Mouse (Mus musculus): ENCODE measurements around the gene Gca. TPM values are rescaled to one million over a fixed set of nuclear protein-coding genes. Genes with fewer than 3 reads are reported as not detected.
"Not testable (repeated sequence)": the region's sequence is repeated elsewhere in the genome, so short reads cannot be mapped to it uniquely, and the experiment has no call there.

The Gca gene
- polyA plus RNA-seq, 1 experiment from 2014 or later: 5.1 TPM

DNA sequence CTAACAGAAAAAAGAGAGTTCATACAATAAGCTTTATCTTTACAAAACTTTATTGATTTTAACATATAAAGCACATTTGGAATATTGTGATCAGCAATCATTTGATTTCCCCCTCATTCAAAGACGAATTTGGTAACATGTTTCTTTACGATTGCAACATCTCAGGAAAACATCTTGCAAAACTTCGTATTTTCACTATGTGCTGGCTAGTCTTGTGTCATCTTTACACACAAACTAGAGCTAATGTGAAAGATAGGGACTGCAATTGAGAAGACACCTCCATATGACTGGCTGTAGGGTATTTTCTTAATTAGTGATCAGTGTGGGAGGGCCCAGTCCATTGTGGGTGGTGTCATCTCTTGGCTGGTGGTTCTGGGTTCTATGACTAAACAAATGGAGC, 42.2 kb downstream of the Gca start:
- Histone ChIP-seq H3K4me2 (replicated peaks; ENCODE audit: low read depth) (no peak overlapping the region), H3K4me3 (ENCODE audit: low read depth, low read length) (no peak overlapping the region), H3K4me1 (replicated peaks; ENCODE audit: control insufficient read depth, insufficient read depth) (no peaks in the 10 kb centered on the region), H3K9me3 (ENCODE audit: control insufficient read depth, low read length) (no peaks in the 10 kb centered on the region), H3K27me3 (ENCODE audit: control insufficient read depth, insufficient read depth, low read length) (no peaks in the 10 kb centered on the region), H3K36me3 (ENCODE audit: control insufficient read depth, insufficient read depth, low read length) (no peaks in the 10 kb centered on the region), H3K9ac (ENCODE audit: low read length) (no peak overlapping the region), H3K27ac (replicated peaks) (no peak overlapping the region)
- DNase-seq (ENCODE audit: low spot score): no peak
- no peak for ATAC-seq (ENCODE audit: low FRiP score, low TSS enrichment)
- 87% methylated on average over 3 of the region's 3 CpGs for WGBS
- no peak for TF ChIP-seq EP300 (optimal IDR thresholded peaks at IDR 0.05)
- no peak for TF ChIP-seq CTCF (IDR thresholded peaks at IDR 0.05; ENCODE audit: low read depth)

DNA sequence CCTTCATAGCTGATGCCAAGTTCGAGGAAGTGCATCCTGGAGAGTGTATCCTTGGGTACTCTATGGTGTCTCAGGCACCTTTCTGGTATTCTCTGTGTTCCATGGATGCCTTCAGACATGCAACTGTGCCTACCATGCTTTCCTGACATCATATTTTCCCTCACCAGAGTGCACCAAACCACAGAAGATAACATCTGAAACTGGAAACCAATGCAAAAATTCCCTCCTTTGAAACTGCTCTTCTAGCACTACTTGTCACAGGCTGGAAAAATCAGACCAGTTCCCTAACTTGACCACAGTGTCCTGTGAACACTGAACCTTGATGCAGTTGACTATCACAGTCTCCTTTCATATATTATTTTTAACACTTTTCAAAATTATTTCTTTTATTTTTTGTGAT, 45.5 kb downstream of the Gca start:
- WGBS: 83% methylated on average over 1 of the region's 1 CpGs
- H3K4me2 ChIP-seq (replicated peaks; ENCODE audit: low read depth): no peak overlapping the region
- no peak overlapping the region for H3K4me3 ChIP-seq (ENCODE audit: low read depth, low read length)
- no peak for DNase-seq (ENCODE audit: low spot score)
- no peaks in the 10 kb centered on the region for H3K4me1 ChIP-seq (replicated peaks; ENCODE audit: control insufficient read depth, insufficient read depth)
- H3K27ac ChIP-seq (replicated peaks): no peak overlapping the region
- ATAC-seq (ENCODE audit: low FRiP score, low TSS enrichment): no peak
- no peaks in the 10 kb centered on the region for H3K9me3 ChIP-seq (ENCODE audit: control insufficient read depth, low read length)
- no peaks in the 10 kb centered on the region for H3K27me3 ChIP-seq (ENCODE audit: control insufficient read depth, insufficient read depth, low read length)
- no peak overlapping the region for H3K9ac ChIP-seq (ENCODE audit: low read length)
- no peaks in the 10 kb centered on the region for H3K36me3 ChIP-seq (ENCODE audit: control insufficient read depth, insufficient read depth, low read length)
- TF ChIP-seq EP300 (optimal IDR thresholded peaks at IDR 0.05): no peak

DNA sequence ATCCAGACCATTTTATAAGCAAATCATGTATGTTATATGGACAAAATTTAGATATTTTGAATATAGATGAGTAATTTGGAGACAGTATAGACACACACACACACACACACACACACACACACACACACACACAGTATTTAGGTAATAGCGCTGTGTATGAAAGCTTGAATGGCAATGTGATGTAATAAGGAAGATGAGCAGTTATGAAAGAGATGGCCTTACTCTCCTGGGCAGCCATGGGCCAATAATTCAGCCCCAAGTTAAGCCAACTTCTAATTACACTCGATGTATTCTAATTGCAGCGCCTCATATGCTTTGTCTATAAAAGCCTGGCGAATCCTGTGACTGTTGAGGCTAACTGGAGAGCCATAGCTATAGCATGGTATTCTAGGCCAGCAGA, 50.3 kb downstream of the Gca start:
- not testable (repeated sequence) for H3K9me3 ChIP-seq (ENCODE audit: control insufficient read depth, low read length); H3K27ac ChIP-seq (replicated peaks); H3K4me3 ChIP-seq (ENCODE audit: low read depth, low read length); DNase-seq (ENCODE audit: low spot score); H3K9ac ChIP-seq (ENCODE audit: low read length); H3K36me3 ChIP-seq (ENCODE audit: control insufficient read depth, insufficient read depth, low read length); H3K4me2 ChIP-seq (replicated peaks; ENCODE audit: low read depth); ATAC-seq (ENCODE audit: low FRiP score, low TSS enrichment); H3K27me3 ChIP-seq (ENCODE audit: control insufficient read depth, insufficient read depth, low read length); H3K4me1 ChIP-seq (replicated peaks; ENCODE audit: control insufficient read depth, insufficient read depth)
- WGBS: 92% methylated on average over 4 of the region's 4 CpGs

DNA sequence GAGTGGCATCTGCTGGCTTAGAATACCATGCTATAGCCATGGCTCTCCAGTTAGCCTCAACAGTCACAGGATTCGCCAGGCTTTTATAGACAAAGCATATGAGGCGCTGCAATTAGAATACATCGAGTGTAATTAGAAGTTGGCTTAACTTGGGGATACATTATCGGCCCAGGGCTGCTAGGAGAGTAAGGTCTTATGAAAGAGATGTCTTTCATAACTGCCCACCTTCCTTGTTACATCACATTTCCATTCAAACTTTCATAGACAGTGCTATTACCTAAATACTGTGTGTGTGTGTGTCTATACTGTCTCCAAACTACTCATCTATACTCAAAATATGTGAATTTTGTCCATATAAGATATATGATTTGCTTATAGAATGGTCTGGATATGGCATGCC, 51.2 kb downstream of the Gca start:
- no peak for ATAC-seq (ENCODE audit: low FRiP score, low TSS enrichment)
- H3K4me1 ChIP-seq (replicated peaks; ENCODE audit: control insufficient read depth, insufficient read depth): no peaks in the 10 kb centered on the region
- H3K4me3 ChIP-seq (ENCODE audit: low read depth, low read length): no peak overlapping the region
- H3K9me3 ChIP-seq (ENCODE audit: control insufficient read depth, low read length): no peaks in the 10 kb centered on the region
- H3K27ac ChIP-seq (replicated peaks): no peak overlapping the region
- no peak overlapping the region for H3K9ac ChIP-seq (ENCODE audit: low read length)
- no peaks in the 10 kb centered on the region for H3K27me3 ChIP-seq (ENCODE audit: control insufficient read depth, insufficient read depth, low read length)
- WGBS: 82% methylated on average over 4 of the region's 4 CpGs
- H3K4me2 ChIP-seq (replicated peaks; ENCODE audit: low read depth): no peak overlapping the region
- no peaks in the 10 kb centered on the region for H3K36me3 ChIP-seq (ENCODE audit: control insufficient read depth, insufficient read depth, low read length)
- TF ChIP-seq CTCF (IDR thresholded peaks at IDR 0.05; ENCODE audit: low read depth) (no peak), EP300 (optimal IDR thresholded peaks at IDR 0.05) (no peak)
- no peak for DNase-seq (ENCODE audit: low spot score)

DNA sequence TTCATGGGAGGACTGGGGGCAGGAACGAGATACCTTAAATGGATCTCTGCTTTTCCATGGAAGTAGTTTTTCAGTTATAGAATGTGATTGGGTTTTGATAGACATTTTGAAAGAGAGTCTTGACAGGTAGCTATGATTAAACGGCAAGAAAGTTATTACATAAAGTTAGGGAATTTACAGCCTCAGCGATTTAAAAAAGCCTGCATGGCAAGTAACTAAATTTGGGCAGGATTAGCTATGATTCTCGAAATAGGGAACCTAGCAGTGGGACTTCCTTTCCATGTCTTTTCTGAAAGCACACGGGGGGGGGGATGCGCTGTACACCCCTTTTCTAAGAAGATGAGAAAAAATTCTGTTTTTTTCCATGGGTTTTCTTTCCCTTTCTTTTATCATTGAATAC, 53.2 kb downstream of the Gca start:
- H3K4me1 ChIP-seq (replicated peaks; ENCODE audit: control insufficient read depth, insufficient read depth): no peaks in the 10 kb centered on the region
- H3K36me3 ChIP-seq (ENCODE audit: control insufficient read depth, insufficient read depth, low read length): no peaks in the 10 kb centered on the region
- no peak overlapping the region for H3K4me2 ChIP-seq (replicated peaks; ENCODE audit: low read depth)
- no peak for DNase-seq (ENCODE audit: low spot score)
- no peak for ATAC-seq (ENCODE audit: low FRiP score, low TSS enrichment)
- no peak overlapping the region for H3K9ac ChIP-seq (ENCODE audit: low read length)
- TF ChIP-seq EP300 (optimal IDR thresholded peaks at IDR 0.05) (no peak), CTCF (IDR thresholded peaks at IDR 0.05; ENCODE audit: low read depth) (no peak)
- no peaks in the 10 kb centered on the region for H3K9me3 ChIP-seq (ENCODE audit: control insufficient read depth, low read length)
- H3K27ac ChIP-seq (replicated peaks): no peak overlapping the region
- no peak overlapping the region for H3K4me3 ChIP-seq (ENCODE audit: low read depth, low read length)
- H3K27me3 ChIP-seq (ENCODE audit: control insufficient read depth, insufficient read depth, low read length): no peaks in the 10 kb centered on the region
- 83% methylated on average over 6 of the region's 6 CpGs for whole genome bisulfite sequencing

- no peak overlapping the region for H3K27ac ChIP-seq (replicated peaks)
- 37% methylated on average over 1 of the region's 1 CpGs for WGBS
- TF ChIP-seq EP300 (optimal IDR thresholded peaks at IDR 0.05): no peak
- no peak for TF ChIP-seq CTCF (IDR thresholded peaks at IDR 0.05; ENCODE audit: low read depth)
- no peaks in the 10 kb centered on the region for H3K4me1 ChIP-seq (replicated peaks; ENCODE audit: control insufficient read depth, insufficient read depth)
- H3K4me3 ChIP-seq (ENCODE audit: low read depth, low read length): no peak overlapping the region
- no peaks in the 10 kb centered on the region for H3K36me3 ChIP-seq (ENCODE audit: control insufficient read depth, insufficient read depth, low read length)
- ATAC-seq (ENCODE audit: low FRiP score, low TSS enrichment) (no peak), DNase-seq (ENCODE audit: low spot score) (no peak)
- no peak overlapping the region for H3K9ac ChIP-seq (ENCODE audit: low read length)
- H3K27me3 ChIP-seq (ENCODE audit: control insufficient read depth, insufficient read depth, low read length): no peaks in the 10 kb centered on the region
- H3K9me3 ChIP-seq (ENCODE audit: control insufficient read depth, low read length): no peaks in the 10 kb centered on the region
- no peak overlapping the region for H3K4me2 ChIP-seq (replicated peaks; ENCODE audit: low read depth)
Observed at GRCm38 (mm10) chr2:62718411-62718810, 54.3 kb downstream of the Gca start.

Data from stomach, postnatal 0 days (tissue).